Mouse (Mus musculus): ENCODE measurements around the gene Cacna1d. TPM values are rescaled to one million over a fixed set of nuclear protein-coding genes. Genes with fewer than 3 reads are reported as not detected.

Gene Cacna1d
- total RNA-seq, 2 experiments from 2014 or later: 9.6 to 12.5 TPM

GRCm38 (mm10) chr14:30163733-30164708 is 327.2 kb downstream of the Cacna1d start:
- peak; percentile 34 for DNase-seq

DNA sequence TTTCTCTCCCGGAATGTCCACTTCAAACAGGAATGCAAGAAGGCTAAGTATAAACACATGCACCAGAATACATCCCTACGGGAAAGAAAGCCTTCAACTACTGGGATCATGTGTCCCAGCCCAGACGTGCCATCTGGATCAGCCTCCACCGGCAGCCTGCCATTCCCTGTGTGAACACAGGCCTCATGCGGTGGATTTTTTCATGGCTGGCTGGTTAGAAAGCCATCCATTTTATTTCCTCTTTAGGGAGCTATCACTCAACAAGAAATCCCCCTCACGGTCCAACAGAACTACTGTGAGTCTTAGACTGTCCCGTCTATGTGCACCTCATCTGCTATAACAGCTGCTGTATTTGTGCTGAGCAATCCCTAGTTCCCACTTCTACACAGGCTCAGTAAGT is 343.5 kb downstream of the Cacna1d start:
- peak; percentile 29 for DNase-seq

DNA sequence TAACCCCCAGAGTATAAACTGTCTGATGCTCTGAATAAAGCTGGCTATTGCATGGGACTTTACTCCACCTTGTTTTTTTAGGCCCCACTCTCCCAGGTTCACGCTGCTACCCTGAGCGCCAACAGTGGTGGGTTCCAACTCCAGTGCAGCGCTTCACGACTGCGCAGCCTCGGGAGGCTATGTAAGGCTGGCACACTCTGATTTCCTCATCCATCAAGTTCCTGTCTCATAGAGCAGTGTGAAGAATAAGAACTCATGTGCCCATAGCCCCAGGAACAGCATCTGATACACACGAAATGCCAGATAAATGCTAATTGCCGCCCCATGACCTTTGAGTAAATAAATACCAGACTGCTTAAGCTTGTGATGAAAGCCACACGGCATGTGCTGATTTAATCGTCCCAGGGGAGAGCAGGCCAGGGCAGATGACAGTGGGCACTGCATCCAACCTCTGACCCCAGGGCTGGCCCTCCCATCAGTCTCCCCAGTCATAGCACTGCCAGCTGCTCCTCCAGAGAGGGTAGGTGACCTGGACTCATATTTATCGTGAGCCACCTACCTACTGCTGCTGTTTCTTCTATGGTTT is 352.8 kb downstream of the Cacna1d start:
- no peak for DNase-seq

GRCm38 (mm10) chr14:30137961-30138360 is 353.3 kb downstream of the Cacna1d start:
- DNase-seq: no peak

DNA sequence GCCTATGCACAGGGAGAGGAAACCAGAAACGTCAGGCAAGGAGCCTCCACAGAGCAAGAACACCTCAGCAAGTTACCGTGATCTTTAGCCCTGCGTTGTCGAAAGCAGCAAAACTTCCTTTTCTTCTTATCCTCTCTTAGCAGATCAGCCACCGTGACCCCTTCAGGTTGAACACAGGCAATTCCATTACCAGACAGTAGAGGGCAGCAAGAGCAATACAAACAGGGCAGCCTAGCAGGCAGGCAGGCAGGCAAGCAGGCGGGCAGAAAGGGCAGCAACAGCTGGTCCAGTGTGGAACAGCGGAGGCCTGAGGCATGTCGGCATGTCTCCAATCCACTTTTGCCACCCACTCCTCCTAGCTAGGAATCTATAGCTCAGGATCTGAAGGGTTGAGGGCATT is 354.3 kb downstream of the Cacna1d start:
- DNase-seq: peak; percentile 91

- no peak for DNase-seq
Observed at GRCm38 (mm10) chr14:30135351-30135750, 355.9 kb downstream of the Cacna1d start.

- DNase-seq: no peak
Observed at GRCm38 (mm10) chr14:30133684-30134083, 357.6 kb downstream of the Cacna1d start.

GRCm38 (mm10) chr14:30131256-30131655 is 360.0 kb downstream of the Cacna1d start:
- no peak for DNase-seq

DNA sequence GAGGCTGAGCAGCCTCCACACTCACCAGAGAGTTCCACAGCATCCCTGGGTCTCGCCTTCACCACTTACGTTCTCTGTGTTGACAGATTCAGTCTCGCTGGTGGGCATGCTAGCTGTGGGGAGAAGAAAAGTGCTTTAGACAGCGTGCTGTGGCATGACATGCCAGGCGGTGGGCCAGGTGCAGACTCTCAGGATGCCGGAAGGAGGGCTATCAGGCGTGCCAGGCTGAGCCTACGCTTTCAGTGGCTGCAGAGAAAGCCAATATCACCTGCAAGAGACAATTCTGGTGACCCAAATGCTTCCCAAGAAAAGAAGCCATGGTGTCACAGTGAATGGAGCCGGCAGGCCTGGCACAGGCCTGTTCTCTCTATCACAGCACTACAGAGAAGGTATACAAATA is 361.2 kb downstream of the Cacna1d start:
- no peak for DNase-seq

DNA sequence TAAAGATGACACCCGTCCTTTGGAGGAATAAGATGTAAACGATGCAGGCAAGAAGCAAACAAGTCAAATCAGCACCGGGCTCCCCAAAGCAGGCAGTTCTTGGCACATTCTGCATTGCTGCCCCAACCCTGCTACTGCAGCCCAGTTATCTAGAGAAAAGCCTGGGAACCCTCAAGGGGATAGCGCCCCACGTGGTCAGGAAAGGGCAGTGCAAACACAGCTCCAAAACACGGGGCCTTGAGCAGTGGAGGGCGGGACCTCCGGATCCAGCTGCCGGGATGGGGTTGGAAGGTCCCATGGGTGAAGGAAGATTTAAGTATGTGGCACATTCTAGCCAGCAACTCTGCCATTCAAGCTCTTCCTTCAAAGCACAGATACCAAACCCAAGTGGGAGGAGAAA is 361.9 kb downstream of the Cacna1d start:
- peak; percentile 60 for DNase-seq

- no peak for DNase-seq
Observed at GRCm38 (mm10) chr14:30124951-30125690, 366.1 kb downstream of the Cacna1d start.

GRCm38 (mm10) chr14:30120023-30120422 is 371.2 kb downstream of the Cacna1d start:
- no peak for DNase-seq

- DNase-seq: no peak
Observed at GRCm38 (mm10) chr14:30113392-30114108, 377.7 kb downstream of the Cacna1d start.

- DNase-seq: peak; percentile 23
Observed at GRCm38 (mm10) chr14:30109079-30109478, 382.2 kb downstream of the Cacna1d start.

GRCm38 (mm10) chr14:30106550-30106949 is 384.7 kb downstream of the Cacna1d start:
- DNase-seq: no peak

GRCm38 (mm10) chr14:30105551-30105950 is 385.7 kb downstream of the Cacna1d start:
- no peak for DNase-seq

- DNase-seq: peak; percentile 33
Observed at GRCm38 (mm10) chr14:30103946-30104536, 387.2 kb downstream of the Cacna1d start.

DNA sequence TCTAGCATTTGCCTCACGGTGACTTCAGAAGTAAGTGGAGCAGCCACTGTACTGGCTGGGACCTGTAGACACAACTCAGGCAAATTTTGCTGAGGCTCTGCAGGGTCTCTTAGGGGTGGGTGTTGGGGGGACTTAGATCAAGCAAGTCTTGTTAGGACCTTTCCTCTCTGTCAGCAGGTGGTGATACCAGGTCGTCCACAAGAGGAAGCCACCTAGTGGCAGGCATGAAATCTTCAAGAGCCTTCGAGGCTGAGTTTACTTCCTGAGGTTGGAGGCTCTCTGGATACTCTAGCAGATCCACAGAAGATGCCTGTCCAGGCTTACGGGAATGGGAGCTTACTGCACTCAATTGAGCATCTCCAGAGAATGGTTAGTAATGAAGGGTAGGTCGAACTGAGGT is 394.0 kb downstream of the Cacna1d start:
- DNase-seq: no peak

- DNase-seq: no peak
Observed at GRCm38 (mm10) chr14:30092426-30092825, 398.8 kb downstream of the Cacna1d start.

- no peak for DNase-seq
Observed at GRCm38 (mm10) chr14:30092021-30092420, 399.2 kb downstream of the Cacna1d start.

GRCm38 (mm10) chr14:30079729-30080128 is 411.5 kb downstream of the Cacna1d start:
- no peak for DNase-seq

All from heart, postnatal 4 days (tissue).